Mouse (Mus musculus) limb, embryonic 11.5 days (tissue): ENCODE data around the gene Cd63. TPM values are rescaled to one million over a fixed set of nuclear protein-coding genes. Genes with fewer than 3 reads are reported as not detected.

Experiments used
- ATAC-seq: fragments of 200-750 bp; cut with Nextera tagmentation; 2 replicates; pipeline ENCODE4 v1.8.0; 2017; ENCODE audit warnings: low read depth; ENCODE audit not compliant: insufficient number of reproducible peaks, low FRiP score, low TSS enrichment
- DNase-seq: peaks from one replicate; pipeline ENCODE4 v3.0.0-alpha.2; 2015; ENCODE audit warnings: low spot score
- H3K27ac ChIP-seq: fragments of 300-500 bp; sonication (generic); replicated peaks from 2 replicates; pipeline ENCODE4 v1.5.1; 2014; ENCODE audit warnings: low read depth, mild to moderate bottlenecking, low read length
- H3K27me3 ChIP-seq: fragments of 300-500 bp; sonication (generic); 2 replicates; pipeline ENCODE4 v1.6.1; 2014; ENCODE audit warnings: mild to moderate bottlenecking, low read length, mixed read lengths; ENCODE audit not compliant: control insufficient read depth, insufficient read depth
- H3K36me3 ChIP-seq: fragments of 300-500 bp; sonication (generic); 2 replicates; pipeline ENCODE4 v1.6.1; 2014; ENCODE audit warnings: mild to moderate bottlenecking, low read length, moderate library complexity, mixed read lengths; ENCODE audit not compliant: control insufficient read depth, insufficient read depth
- H3K4me1 ChIP-seq: fragments of 300-500 bp; sonication (generic); 2 replicates; pipeline ENCODE4 v1.6.1; 2014; ENCODE audit warnings: low read length, mixed read lengths; ENCODE audit not compliant: control insufficient read depth, insufficient read depth
- H3K4me2 ChIP-seq: fragments of 300-500 bp; sonication (generic); 2 replicates; pipeline ENCODE4 v1.6.1; 2014; ENCODE audit warnings: low read depth, mild to moderate bottlenecking, moderate library complexity; ENCODE audit not compliant: severe bottlenecking
- H3K4me3 ChIP-seq: fragments of 300-500 bp; sonication (generic); 2 replicates; pipeline ENCODE4 v1.5.1; 2014; ENCODE audit warnings: low read depth, low read length
- H3K9ac ChIP-seq: fragments of 300-500 bp; sonication (generic); 2 replicates; pipeline ENCODE4 v1.6.1; 2014; ENCODE audit warnings: mild to moderate bottlenecking, low read length
- H3K9me3 ChIP-seq: fragments of 300-500 bp; sonication (generic); 2 replicates; pipeline ENCODE4 v1.6.1; 2016; ENCODE audit warnings: low read length; ENCODE audit not compliant: control insufficient read depth
- WGBS: fragments of 180-500 bp; shearing (Covaris S2); extraction: QIAGEN DNeasy Blood & Tissue Kit; methylation state at CpG from one replicate; pipeline ENCODE4 v1.1.7; 2014; 5-methylcytosine and 5-hydroxymethylcytosine counted together
- polyA plus RNA-seq: library from polyadenylated mRNA; unstranded; fragments of >200 nt; fragmentation: Nextera tagmentation; extraction: Ambion mirVana; gene quantifications from 2 replicates; pipeline ENCODE4 v1.2.1, GENCODE M21; 2014

Gene Cd63
- polyA plus RNA-seq, 1 experiment from 2014 or later = 427 TPM

DNA sequence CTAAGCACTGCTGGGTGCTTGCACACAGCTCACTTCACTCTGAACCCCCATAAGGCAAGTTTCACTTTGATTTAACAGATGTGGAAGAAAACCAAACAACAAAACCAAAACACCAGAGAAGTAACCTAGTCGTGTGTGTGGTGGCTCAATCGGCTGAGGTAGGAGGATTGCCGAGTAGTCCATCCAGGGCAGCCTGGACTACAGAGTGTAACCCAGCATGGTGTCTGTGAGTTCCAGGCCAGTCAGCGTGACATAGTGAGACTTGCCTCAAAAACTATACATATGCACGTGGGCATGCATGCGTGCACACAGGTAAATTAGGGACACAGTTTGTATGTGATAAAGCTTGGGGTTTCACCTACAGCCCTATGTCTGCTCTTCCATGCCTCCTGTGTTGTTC is 16.6 kb downstream of the Cd63 start:
- Histone ChIP-seq H3K9ac (no peak overlapping the region), H3K4me1 (peaks cover 16% of the 10 kb centered on the region), H3K36me3 (peaks cover 14% of the 10 kb centered on the region), H3K4me3 (no peak overlapping the region), H3K9me3 (no peaks in the 10 kb centered on the region), H3K4me2 (no peak overlapping the region), H3K27ac (no peak overlapping the region), H3K27me3 (no peaks in the 10 kb centered on the region)
- DNase-seq (no peak), ATAC-seq (no peak)
- 93% methylated on average over 6 of the region's 6 CpGs for WGBS

DNA sequence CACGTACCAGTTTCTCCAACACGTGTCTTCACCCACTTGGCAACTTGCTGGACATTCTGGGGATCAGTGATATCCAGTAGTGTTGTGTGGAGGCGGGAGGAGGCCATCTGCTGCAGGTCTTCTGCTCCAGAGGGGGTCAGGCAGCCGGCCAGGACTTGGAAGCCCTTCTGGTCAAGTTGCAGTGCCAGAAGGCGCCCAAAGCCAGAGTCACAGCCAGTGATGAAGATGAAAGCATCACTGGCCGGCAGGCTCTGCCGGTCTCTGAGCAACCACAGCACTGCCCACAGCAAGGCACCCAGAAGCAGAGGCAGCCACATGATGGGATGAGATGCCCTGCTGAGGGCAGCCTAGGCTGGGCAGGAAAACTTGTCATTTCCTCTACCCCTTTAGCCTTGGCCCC is 17.5 kb downstream of the Cd63 start:
- Histone ChIP-seq H3K9me3 (no peaks in the 10 kb centered on the region), H3K9ac (no peak overlapping the region), H3K4me1 (peaks cover 19% of the 10 kb centered on the region), H3K27ac (no peak overlapping the region), H3K4me2 (no peak overlapping the region), H3K27me3 (no peaks in the 10 kb centered on the region), H3K36me3 (peaks cover 14% of the 10 kb centered on the region), H3K4me3 (no peak overlapping the region)
- DNase-seq (no peak), ATAC-seq (no peak)
- 77% methylated on average over 7 of the region's 7 CpGs for WGBS

DNA sequence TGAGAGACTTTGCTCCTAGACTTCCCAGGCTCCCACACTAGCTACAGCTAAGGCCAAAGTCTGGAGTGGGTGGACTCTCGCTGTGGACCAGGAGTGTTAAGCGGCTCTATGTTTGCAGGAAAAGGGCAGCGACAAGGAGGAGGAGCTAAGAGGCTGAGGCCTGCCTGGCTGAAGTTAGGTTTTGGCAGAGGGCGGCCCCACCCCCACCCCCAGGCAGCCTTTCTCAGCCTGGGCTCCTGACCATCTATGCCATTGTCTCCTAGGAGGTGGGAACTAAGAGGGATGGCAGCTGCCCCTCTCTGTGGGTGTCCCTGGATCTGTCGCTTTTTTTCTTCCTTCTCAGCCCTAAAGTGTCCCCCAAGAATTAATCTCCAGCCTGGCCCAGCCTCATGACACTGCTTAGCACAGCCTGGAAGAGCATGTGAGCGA is 18.4 kb downstream of the Cd63 start:
- H3K27ac ChIP-seq = no peak overlapping the region

DNA sequence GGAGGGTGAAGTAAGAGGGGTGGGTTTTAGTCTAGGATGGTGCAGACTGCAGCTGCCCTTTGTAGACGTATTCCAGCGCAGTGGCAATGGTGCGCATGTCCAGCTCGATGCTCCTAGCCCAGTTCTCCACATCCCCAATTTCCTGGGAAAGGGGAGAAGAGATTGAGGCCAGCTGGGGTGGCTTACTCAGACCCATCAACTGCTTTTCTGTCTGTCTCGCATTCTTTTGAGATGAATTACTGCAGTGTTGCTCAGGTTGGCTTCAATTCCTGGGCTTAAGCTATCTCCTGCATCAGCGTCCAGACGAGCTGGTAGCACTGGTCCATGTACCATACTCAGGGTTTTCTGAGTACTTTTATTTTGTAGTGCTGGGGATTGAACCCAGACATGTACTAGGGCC is 19.2 kb downstream of the Cd63 start:
- peaks cover 21% of the 10 kb centered on the region for H3K4me1 ChIP-seq
- no peak overlapping the region for H3K4me2 ChIP-seq
- H3K9me3 ChIP-seq = no peaks in the 10 kb centered on the region
- H3K27me3 ChIP-seq = no peaks in the 10 kb centered on the region
- no peak overlapping the region for H3K27ac ChIP-seq
- WGBS = 82% methylated on average over 7 of the region's 7 CpGs
- no peak overlapping the region for H3K9ac ChIP-seq
- H3K4me3 ChIP-seq = no peak overlapping the region
- ATAC-seq (no peak), DNase-seq (no peak)
- peaks cover 8% of the 10 kb centered on the region; the same call in 1 of the 2 replicates for H3K36me3 ChIP-seq

More for the DNA sequence above, 18.4 kb downstream of the Cd63 start:
- Histone ChIP-seq H3K4me2 (no peak overlapping the region), H3K4me1 (peaks cover 21% of the 10 kb centered on the region), H3K36me3 (peaks cover 8% of the 10 kb centered on the region; the same call in 1 of the 2 replicates), H3K9ac (no peak overlapping the region), H3K9me3 (no peaks in the 10 kb centered on the region), H3K27me3 (no peaks in the 10 kb centered on the region), H3K4me3 (no peak overlapping the region)
- DNase-seq = no peak
- ATAC-seq = no peak
- WGBS = 30% methylated on average over 6 of the region's 6 CpGs

DNA sequence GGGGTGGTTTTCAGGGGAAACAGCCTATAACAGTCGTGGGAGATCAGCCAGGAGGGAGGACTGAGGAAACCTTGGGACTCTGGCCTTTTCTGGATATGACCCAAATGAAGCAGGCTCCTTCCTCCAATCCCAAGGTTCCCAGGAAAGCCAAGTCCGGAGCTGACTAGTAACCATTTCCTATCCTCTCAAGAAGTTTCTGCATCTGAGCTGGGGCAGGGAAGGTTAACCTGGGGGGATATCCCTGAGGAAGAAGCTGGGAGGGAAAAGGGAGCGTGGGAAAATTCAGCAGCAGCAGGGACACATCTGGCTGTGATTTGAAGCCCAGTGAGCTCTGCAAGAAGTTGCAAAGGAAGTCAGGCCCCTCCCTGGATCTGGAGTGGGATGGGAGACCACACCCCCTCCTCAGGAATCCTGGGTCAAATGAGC is 20.0 kb downstream of the Cd63 start:
- 46% methylated on average over 3 of the region's 3 CpGs for WGBS

DNA sequence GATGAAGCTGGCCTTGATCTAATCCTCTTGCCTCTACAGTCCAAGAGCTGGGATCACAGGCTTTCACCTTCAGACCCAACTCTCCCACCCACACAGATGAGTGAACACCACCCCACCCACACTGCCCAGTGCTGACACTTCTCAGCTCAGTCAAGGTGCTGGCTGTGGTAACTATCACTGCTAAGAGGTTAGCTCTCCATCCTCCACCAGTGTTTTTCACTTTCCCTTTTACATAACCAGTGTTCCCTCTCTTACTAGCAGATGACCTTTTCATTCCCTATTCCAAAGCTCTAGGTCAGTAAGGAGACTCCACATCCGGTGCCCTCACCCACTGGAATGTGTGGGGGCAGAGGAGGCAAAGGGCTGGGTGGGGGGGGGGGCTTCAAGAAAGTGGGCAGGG is 20.5 kb downstream of the Cd63 start:
- Histone ChIP-seq H3K4me3 (no peak overlapping the region), H3K4me2 (no peak overlapping the region), H3K9me3 (no peaks in the 10 kb centered on the region), H3K27ac (no peak overlapping the region; the same call in 1 of the 2 replicates), H3K4me1 (peaks cover 21% of the 10 kb centered on the region), H3K36me3 (peaks cover 6% of the 10 kb centered on the region; the same call in 1 of the 2 replicates), H3K9ac (no peak overlapping the region), H3K27me3 (no peaks in the 10 kb centered on the region)
- 67% methylated on average over 1 of the region's 1 CpGs for WGBS
- DNase-seq = no peak
- ATAC-seq = no peak

More for the DNA sequence above, 20.0 kb downstream of the Cd63 start:
- no peaks in the 10 kb centered on the region for H3K27me3 ChIP-seq
- peaks cover 6% of the 10 kb centered on the region; the same call in 1 of the 2 replicates for H3K36me3 ChIP-seq
- no peaks in the 10 kb centered on the region for H3K9me3 ChIP-seq
- H3K4me1 ChIP-seq = peaks cover 21% of the 10 kb centered on the region
- H3K9ac ChIP-seq = no peak overlapping the region
- DNase-seq (no peak), ATAC-seq (no peak)
- H3K27ac ChIP-seq = no peak overlapping the region; the same call in 1 of the 2 replicates
- H3K4me2 ChIP-seq = no peak overlapping the region
- no peak overlapping the region for H3K4me3 ChIP-seq

DNA sequence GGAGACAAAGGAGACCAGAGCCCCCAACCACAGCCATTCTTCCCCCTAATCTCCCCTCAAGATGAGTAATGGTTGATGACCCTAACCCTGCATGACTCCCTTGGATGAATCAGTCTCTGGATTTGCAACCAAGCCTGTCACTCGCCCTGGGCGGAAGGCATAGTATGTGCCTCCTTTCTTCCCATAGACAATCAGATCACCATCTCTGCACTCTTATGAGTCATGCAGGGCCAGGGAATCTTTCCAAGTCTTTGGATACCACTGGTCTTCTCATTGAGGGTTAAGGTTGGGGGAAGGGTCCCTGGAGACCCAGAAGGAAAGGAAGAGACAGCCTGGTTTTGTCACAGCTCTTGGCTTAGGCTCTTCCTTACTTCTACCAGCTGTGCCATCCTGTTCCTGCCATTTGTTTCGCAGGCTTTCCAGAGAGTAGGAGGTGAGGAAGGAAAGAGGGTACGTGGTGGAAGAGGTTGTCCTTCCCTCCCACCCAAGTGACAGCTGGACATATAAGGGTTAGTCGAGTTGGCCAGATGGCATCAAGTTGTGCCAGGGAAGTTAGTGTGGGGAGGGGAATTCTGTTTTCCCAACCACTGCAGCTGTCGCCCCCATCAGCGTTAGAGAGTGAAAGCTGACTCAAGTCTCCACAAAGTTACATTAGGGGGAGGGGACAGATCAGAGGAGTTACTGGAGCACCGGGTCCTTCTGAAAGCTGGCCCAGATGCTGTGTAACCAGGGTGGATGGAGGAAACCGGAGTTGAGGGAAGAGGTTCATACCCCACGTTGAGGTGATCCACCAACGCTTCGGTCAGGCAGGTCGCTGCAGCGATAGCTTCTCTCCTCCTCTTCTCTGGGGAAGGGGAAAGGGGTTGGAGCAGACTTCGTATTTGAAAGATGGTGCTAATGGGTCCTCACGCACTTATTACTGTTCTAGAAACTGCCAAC is 21.4 kb downstream of the Cd63 start:
- H3K27me3 ChIP-seq = no peaks in the 10 kb centered on the region
- peak overlapping the region; percentile 74; the same call in 1 of the 2 replicates for H3K9ac ChIP-seq
- ATAC-seq = peak; percentile 6; the same call in 1 of the 2 replicates
- H3K4me3 ChIP-seq = peak overlapping the region; percentile 83
- H3K27ac ChIP-seq = no peak overlapping the region
- WGBS = 74% methylated on average over 16 of the region's 16 CpGs
- no peaks in the 10 kb centered on the region for H3K9me3 ChIP-seq
- H3K36me3 ChIP-seq = 0 out of 2 replicates have a peak, but pooled peaks cover 3% of the 10 kb centered on the region
- no peak for DNase-seq
- peaks cover 21% of the 10 kb centered on the region for H3K4me1 ChIP-seq
- H3K4me2 ChIP-seq = peak overlapping the region; percentile 72

DNA sequence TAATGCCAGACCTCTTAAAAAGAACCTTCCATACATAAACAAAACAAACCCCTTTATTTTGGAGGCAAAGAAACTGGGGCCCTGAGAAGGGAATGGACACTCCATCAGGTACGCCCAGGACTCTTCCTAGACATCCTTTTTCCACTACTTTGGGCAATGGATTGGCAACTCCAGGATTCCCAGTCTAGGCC is 21.9 kb downstream of the Cd63 start, which contains the start of gene Rdh5:
TSS of gene Rdh5 (minus strand) at position 67 of the 191 bp plus-strand sequence.
- H3K4me1 ChIP-seq = peaks cover 21% of the 10 kb centered on the region
- no peaks in the 10 kb centered on the region for H3K36me3 ChIP-seq
- no peaks in the 10 kb centered on the region for H3K9me3 ChIP-seq
- WGBS = 11% methylated on average over 1 of the region's 1 CpGs
- H3K4me3 ChIP-seq = peak within 1 kb of the TSS; percentile 83
- peak within 1 kb of the TSS; percentile 74 for H3K9ac ChIP-seq
- DNase-seq (no peak), ATAC-seq (no peak)
- H3K27ac ChIP-seq = peak within 1 kb of the TSS; percentile 70; the same call in 1 of the 2 replicates
- H3K27me3 ChIP-seq = no peaks in the 10 kb centered on the region
- H3K4me2 ChIP-seq = peak within 1 kb of the TSS; percentile 72
